Mouse (Mus musculus) forebrain, embryonic 12.5 days (tissue): ENCODE measurements around the gene Obscn. TPM values are rescaled to one million over a fixed set of nuclear protein-coding genes. Genes with fewer than 3 reads are reported as not detected.
A peak's percentile ranks its signal among the peaks of the same experiment; 100 is the strongest.

Experiments
- ATAC-seq: fragments of 200-750 bp; cut with Nextera tagmentation; 2 replicates; pipeline ENCODE4 v1.8.0; 2017; ENCODE audit warnings: moderate TSS enrichment; ENCODE audit not compliant: low FRiP score
- H3K27ac ChIP-seq: fragments of 300-500 bp; sonication (generic); 2 replicates; pipeline ENCODE4 v1.5.1; 2016; ENCODE audit warnings: mild to moderate bottlenecking
- H3K27me3 ChIP-seq: fragments of 300-500 bp; sonication (generic); 2 replicates; pipeline ENCODE4 v1.6.1; 2016; ENCODE audit warnings: mild to moderate bottlenecking
- H3K36me3 ChIP-seq: fragments of 300-500 bp; sonication (generic); replicated peaks from 2 replicates; pipeline ENCODE4 v1.6.1; 2016; ENCODE audit warnings: mild to moderate bottlenecking
- H3K4me1 ChIP-seq: fragments of 300-500 bp; sonication (generic); 2 replicates; pipeline ENCODE4 v1.6.1; 2016
- H3K4me2 ChIP-seq: fragments of 300-500 bp; sonication (generic); 2 replicates; pipeline ENCODE4 v1.6.1; 2016; ENCODE audit warnings: mild to moderate bottlenecking, moderate library complexity
- H3K4me3 ChIP-seq: fragments of 300-500 bp; sonication (generic); replicated peaks from 2 replicates; pipeline ENCODE4 v1.5.1; 2016; ENCODE audit warnings: mild to moderate bottlenecking
- H3K9ac ChIP-seq: fragments of 300-500 bp; sonication (generic); 2 replicates; pipeline ENCODE4 v1.6.1; 2016; ENCODE audit warnings: mild to moderate bottlenecking
- H3K9me3 ChIP-seq: fragments of 300-500 bp; sonication (generic); 2 replicates; pipeline ENCODE4 v1.6.1; 2016
- WGBS: fragments of 180-500 bp; shearing (Covaris S2); methylation state at CpG from one replicate; pipeline ENCODE4 v1.1.7; 2016; 5-methylcytosine and 5-hydroxymethylcytosine counted together
- polyA plus RNA-seq: library from polyadenylated mRNA; unstranded; fragments of >200 nt; fragmentation: Nextera tagmentation; extraction: Ambion mirVana; gene quantifications from 2 replicates; pipeline ENCODE4 v1.2.1, GENCODE M21; 2016

The Obscn gene
- polyA plus RNA-seq, 1 experiment from 2014 or later: not detected

- Histone ChIP-seq H3K4me3 (no peak overlapping the region), H3K4me1 (peaks cover 10% of the 10 kb centered on the region), H3K9me3 (no peaks in the 10 kb centered on the region), H3K4me2 (no peak overlapping the region), H3K36me3 (peaks cover 51% of the 10 kb centered on the region), H3K9ac (no peak overlapping the region), H3K27me3 (peaks cover 29% of the 10 kb centered on the region), H3K27ac (no peak overlapping the region)
- ATAC-seq: no peak
- 88% methylated on average over 9 of the region's 9 CpGs for WGBS
Observed at GRCm38 (mm10) chr11:58990794-58991193, 145.4 kb downstream of the Obscn start.

GRCm38 (mm10) chr11:58990141-58990540, 146.1 kb downstream of the Obscn start:
- Histone ChIP-seq H3K27ac (no peak overlapping the region), H3K36me3 (peaks cover 57% of the 10 kb centered on the region)
- WGBS: 89% methylated on average over 17 of the region's 17 CpGs

DNA sequence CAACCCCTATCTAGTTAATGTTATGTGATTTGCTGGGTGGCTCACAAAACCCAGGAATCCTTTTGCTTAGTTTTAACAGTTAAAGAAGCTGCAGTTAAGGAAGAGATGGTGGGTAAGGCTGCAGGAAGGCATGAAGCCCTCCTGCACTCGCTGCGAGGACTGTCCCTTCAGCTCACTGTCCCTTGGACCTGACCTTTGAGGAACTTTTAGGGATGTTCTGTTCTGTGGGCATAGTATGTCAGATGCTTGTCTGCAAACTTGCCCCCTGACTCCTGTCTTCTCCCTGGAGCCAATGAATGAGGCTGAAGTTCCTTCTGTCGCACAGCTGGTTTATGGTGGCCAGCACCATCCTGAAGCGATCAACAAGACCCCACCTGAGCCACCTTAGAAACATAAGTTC, 147.0 kb downstream of the Obscn start:
- Histone ChIP-seq H3K4me1 (peaks cover 1% of the 10 kb centered on the region), H3K9ac (no peak overlapping the region), H3K9me3 (no peaks in the 10 kb centered on the region), H3K27ac (no peak overlapping the region), H3K4me3 (no peak overlapping the region), H3K27me3 (peaks cover 14% of the 10 kb centered on the region), H3K4me2 (no peak overlapping the region), H3K36me3 (peaks cover 67% of the 10 kb centered on the region)
- no peak for ATAC-seq
- WGBS: 97% methylated on average over 4 of the region's 4 CpGs

More at GRCm38 (mm10) chr11:58990141-58990540, 146.1 kb downstream of the Obscn start:
- H3K4me3 ChIP-seq: no peak overlapping the region
- peaks cover 10% of the 10 kb centered on the region for H3K4me1 ChIP-seq
- H3K9me3 ChIP-seq: no peaks in the 10 kb centered on the region
- no peak for ATAC-seq
- no peak overlapping the region for H3K9ac ChIP-seq
- peaks cover 22% of the 10 kb centered on the region for H3K27me3 ChIP-seq
- no peak overlapping the region for H3K4me2 ChIP-seq

- Histone ChIP-seq H3K9me3 (no peaks in the 10 kb centered on the region), H3K27me3 (no peaks in the 10 kb centered on the region), H3K4me1 (peaks cover 8% of the 10 kb centered on the region), H3K4me2 (no peak overlapping the region), H3K36me3 (peaks cover 84% of the 10 kb centered on the region), H3K4me3 (no peak overlapping the region), H3K9ac (no peak overlapping the region), H3K27ac (no peak overlapping the region)
- ATAC-seq: no peak
- 91% methylated on average over 3 of the region's 3 CpGs for WGBS
Observed at GRCm38 (mm10) chr11:58985299-58985917, 150.8 kb downstream of the Obscn start.

DNA sequence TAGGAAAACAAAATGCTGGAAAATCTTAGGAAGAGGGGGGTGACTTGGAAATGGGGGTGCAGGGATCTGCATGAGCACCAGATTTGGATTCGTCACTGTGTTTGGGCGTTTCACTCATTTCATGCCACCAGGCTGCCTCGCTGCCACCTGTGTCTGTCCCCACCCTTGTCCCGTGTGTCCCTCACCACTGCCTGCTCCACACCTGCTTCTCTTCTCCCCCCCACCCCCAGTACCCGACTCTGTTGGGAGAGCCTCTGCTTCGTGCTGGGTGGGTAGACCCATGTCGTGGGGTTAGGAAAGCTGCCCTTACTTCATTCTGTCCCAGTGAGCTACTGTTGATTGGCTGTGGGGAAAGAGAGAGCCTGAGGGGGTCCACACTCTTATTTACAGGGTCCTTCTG, 151.5 kb downstream of the Obscn start:
- H3K9me3 ChIP-seq: no peaks in the 10 kb centered on the region
- H3K4me3 ChIP-seq: no peak overlapping the region
- H3K4me1 ChIP-seq: peaks cover 15% of the 10 kb centered on the region
- no peak for ATAC-seq
- no peak overlapping the region for H3K27ac ChIP-seq
- no peaks in the 10 kb centered on the region for H3K27me3 ChIP-seq
- WGBS: 94% methylated on average over 7 of the region's 7 CpGs
- H3K4me2 ChIP-seq: no peak overlapping the region
- no peak overlapping the region for H3K9ac ChIP-seq
- peaks cover 76% of the 10 kb centered on the region for H3K36me3 ChIP-seq

- ATAC-seq: no peak
- no peak overlapping the region for H3K4me3 ChIP-seq
- H3K27ac ChIP-seq: no peak overlapping the region
- no peaks in the 10 kb centered on the region for H3K27me3 ChIP-seq
- no peaks in the 10 kb centered on the region for H3K9me3 ChIP-seq
- peaks cover 68% of the 10 kb centered on the region for H3K36me3 ChIP-seq
- 92% methylated on average over 6 of the region's 6 CpGs for WGBS
- no peak overlapping the region for H3K9ac ChIP-seq
- no peak overlapping the region for H3K4me2 ChIP-seq
- H3K4me1 ChIP-seq: peaks cover 24% of the 10 kb centered on the region
Observed at GRCm38 (mm10) chr11:58983691-58984341, 152.4 kb downstream of the Obscn start.

DNA sequence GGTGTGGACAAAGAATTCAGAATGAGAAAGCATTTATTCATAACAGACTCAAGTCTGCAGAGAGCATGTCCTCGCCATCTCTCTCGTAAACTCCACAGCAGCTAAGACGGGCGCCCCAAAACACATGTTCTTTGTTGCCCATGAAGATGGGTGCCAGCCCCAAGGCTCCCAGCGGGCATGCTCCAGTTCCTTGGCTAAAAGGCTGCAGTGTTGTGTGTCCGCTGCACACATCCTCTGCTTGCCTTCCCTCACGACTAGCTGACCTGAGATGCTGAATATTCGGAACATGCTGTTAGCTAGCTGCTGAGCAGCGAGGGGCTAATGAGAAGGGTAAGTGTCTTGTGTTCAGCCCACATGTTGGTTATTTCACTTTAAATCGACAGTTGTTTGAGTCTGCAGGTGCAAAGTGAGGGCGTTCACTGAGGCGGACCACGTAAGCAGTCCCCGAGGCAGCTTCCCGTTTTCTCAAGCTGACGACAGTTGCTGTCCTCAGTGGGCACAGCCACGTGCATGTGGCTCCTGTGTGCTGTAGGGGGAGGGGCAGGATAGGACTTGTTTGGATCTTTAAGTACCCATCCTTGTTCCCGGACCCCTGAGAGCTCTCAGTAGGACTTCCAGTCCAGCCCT, 153.6 kb downstream of the Obscn start:
- Histone ChIP-seq H3K4me3 (no peak overlapping the region), H3K4me1 (peaks cover 28% of the 10 kb centered on the region), H3K27ac (no peak overlapping the region), H3K36me3 (peaks cover 55% of the 10 kb centered on the region), H3K9me3 (no peaks in the 10 kb centered on the region), H3K9ac (no peak overlapping the region), H3K27me3 (no peaks in the 10 kb centered on the region), H3K4me2 (no peak overlapping the region)
- no peak for ATAC-seq
- 92% methylated on average over 18 of the region's 18 CpGs for WGBS

GRCm38 (mm10) chr11:58981541-58982447, 154.4 kb downstream of the Obscn start:
- no peaks in the 10 kb centered on the region for H3K9me3 ChIP-seq
- no peak for ATAC-seq
- H3K4me1 ChIP-seq: peaks cover 32% of the 10 kb centered on the region
- H3K9ac ChIP-seq: no peak overlapping the region
- no peak overlapping the region for H3K4me2 ChIP-seq
- WGBS: 72% methylated on average over 14 of the region's 14 CpGs
- no peak overlapping the region for H3K27ac ChIP-seq
- H3K27me3 ChIP-seq: no peaks in the 10 kb centered on the region
- H3K4me3 ChIP-seq: no peak overlapping the region
- peaks cover 48% of the 10 kb centered on the region for H3K36me3 ChIP-seq

GRCm38 (mm10) chr11:58980381-58980990, 155.7 kb downstream of the Obscn start:
- Histone ChIP-seq H3K4me3 (no peak overlapping the region), H3K9ac (no peak overlapping the region), H3K9me3 (no peaks in the 10 kb centered on the region), H3K27me3 (no peaks in the 10 kb centered on the region), H3K36me3 (peaks cover 35% of the 10 kb centered on the region), H3K27ac (no peak overlapping the region), H3K4me2 (no peak overlapping the region), H3K4me1 (peaks cover 39% of the 10 kb centered on the region)
- no peak for ATAC-seq
- WGBS: 68% methylated on average over 5 of the region's 5 CpGs

DNA sequence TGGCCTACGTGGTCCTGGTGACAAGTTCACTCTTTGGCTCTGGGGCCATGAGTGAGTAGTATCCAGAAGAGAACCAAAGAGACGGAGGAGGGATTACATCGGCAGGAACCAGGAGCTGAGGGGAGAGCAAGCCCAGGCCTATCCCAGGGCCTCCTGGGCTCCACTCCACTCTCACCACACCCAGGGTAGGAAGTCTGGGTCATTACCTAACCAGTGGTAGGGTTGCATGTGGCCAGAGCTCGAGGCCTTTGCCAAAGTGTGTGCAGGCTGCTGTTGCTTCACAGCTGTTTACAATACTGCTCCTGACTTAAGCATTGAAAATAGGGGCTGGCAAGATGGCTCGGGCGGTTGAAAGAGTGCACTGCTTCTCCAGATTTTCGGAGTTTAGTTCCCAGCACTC, 156.5 kb downstream of the Obscn start:
- H3K9ac ChIP-seq: peak overlapping the region; percentile 94
- H3K4me2 ChIP-seq: peak overlapping the region; percentile 99
- H3K4me3 ChIP-seq: peak overlapping the region; percentile 92
- H3K27me3 ChIP-seq: no peaks in the 10 kb centered on the region
- 86% methylated on average over 7 of the region's 7 CpGs for WGBS
- H3K36me3 ChIP-seq: peaks cover 29% of the 10 kb centered on the region
- H3K9me3 ChIP-seq: no peaks in the 10 kb centered on the region
- ATAC-seq: no peak
- H3K4me1 ChIP-seq: peaks cover 42% of the 10 kb centered on the region
- H3K27ac ChIP-seq: no peak overlapping the region

DNA sequence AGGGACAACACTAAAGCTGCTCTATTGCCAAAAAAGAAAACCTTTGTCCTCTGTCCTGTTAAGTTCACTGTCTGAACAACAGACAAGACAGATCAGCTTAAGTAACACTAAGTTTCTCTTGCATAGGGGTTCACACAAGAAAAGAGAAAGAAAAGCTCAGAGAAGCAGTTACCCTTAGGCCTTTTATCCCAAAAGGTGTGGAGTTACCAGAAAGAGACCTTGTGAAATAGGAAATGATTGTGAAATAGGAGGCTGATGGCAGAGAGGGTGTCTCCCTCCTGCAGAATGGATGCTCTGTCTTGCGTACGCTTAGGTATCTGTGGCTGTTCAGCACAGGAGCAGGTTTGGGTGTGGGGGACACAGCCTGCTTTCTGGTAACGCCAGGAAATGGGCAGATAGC, 157.0 kb downstream of the Obscn start:
- 92% methylated on average over 3 of the region's 3 CpGs for WGBS
- H3K4me3 ChIP-seq: peak overlapping the region; percentile 92
- H3K4me2 ChIP-seq: peak overlapping the region; percentile 99
- H3K27me3 ChIP-seq: no peaks in the 10 kb centered on the region
- H3K36me3 ChIP-seq: peaks cover 26% of the 10 kb centered on the region
- H3K9me3 ChIP-seq: no peaks in the 10 kb centered on the region
- H3K4me1 ChIP-seq: peaks cover 42% of the 10 kb centered on the region
- no peak overlapping the region for H3K27ac ChIP-seq
- no peak for ATAC-seq
- peak overlapping the region; percentile 94 for H3K9ac ChIP-seq

GRCm38 (mm10) chr11:58978706-58979030, 157.5 kb downstream of the Obscn start:
- WGBS: 3% methylated on average over 5 of the region's 5 CpGs
- H3K36me3 ChIP-seq: peaks cover 20% of the 10 kb centered on the region
- peak overlapping the region; percentile 99 for H3K4me2 ChIP-seq
- peaks cover 42% of the 10 kb centered on the region for H3K4me1 ChIP-seq
- no peak overlapping the region for H3K27ac ChIP-seq
- H3K9me3 ChIP-seq: no peaks in the 10 kb centered on the region
- no peaks in the 10 kb centered on the region for H3K27me3 ChIP-seq
- ATAC-seq: no peak
- H3K9ac ChIP-seq: peak overlapping the region; percentile 94
- peak overlapping the region; percentile 92 for H3K4me3 ChIP-seq
